Mouse (Mus musculus) bone marrow macrophage, adult 2 months (primary cell): Measurements from ENCODE around the gene Sapcd2. TPM values are rescaled to one million over a fixed set of nuclear protein-coding genes. Genes with fewer than 3 reads are reported as not detected.

Experiments
- H3K27ac ChIP-seq: 2 replicates; pipeline ENCODE4 v1.5.1; 2012; ENCODE audit warnings: low read depth, low read length; ENCODE audit not compliant: insufficient read depth
- H3K4me1 ChIP-seq: 2 replicates; pipeline ENCODE4 v1.6.1; 2012; ENCODE audit warnings: low read length; ENCODE audit not compliant: control insufficient read depth, insufficient read depth
- H3K4me3 ChIP-seq: 2 replicates; pipeline ENCODE4 v1.5.1; 2012; ENCODE audit warnings: mild to moderate bottlenecking, low read length, moderate library complexity; ENCODE audit not compliant: insufficient read depth
- CTCF ChIP-seq: IDR thresholded peaks from 2 replicates; pipeline ENCODE4 v1.5.1; 2012; ENCODE audit warnings: low read depth, mild to moderate bottlenecking, low read length, moderate library complexity
- POLR2A ChIP-seq: IDR thresholded peaks from 2 replicates; pipeline ENCODE4 v1.6.1; 2012; ENCODE audit warnings: mild to moderate bottlenecking, low read depth, low read length, borderline replicate concordance
- polyA plus RNA-seq: library from polyadenylated mRNA; stranded (reverse); fragments of >200 nt; gene quantifications from 2 replicates; pipeline ENCODE4 v1.2.4, GENCODE M21; 2012; ENCODE audit not compliant: missing spikeins, insufficient read depth, insufficient read length

Sapcd2 gene
- polyA plus RNA-seq, 1 experiment: 7.2 TPM

DNA sequence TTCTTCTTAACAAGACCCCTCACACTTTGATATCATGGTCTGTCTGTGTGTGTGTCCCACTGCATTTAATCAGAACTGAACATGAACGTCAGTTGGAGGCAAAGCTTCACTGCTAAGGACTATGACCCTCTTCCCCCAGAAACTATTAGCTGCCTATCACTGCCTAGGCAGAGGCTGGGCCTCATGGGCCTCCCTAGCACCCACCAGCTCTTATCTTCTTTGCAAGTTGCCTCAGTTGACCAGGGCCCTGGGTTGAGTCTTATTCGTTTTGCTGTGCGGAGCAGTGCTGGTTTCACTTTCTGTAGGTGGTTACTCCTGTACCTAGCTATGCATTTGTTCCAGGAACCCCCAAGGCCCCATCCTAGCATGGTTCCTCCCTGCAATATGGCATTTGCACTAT is 2.1 kb upstream of the Sapcd2 start:
- Histone ChIP-seq H3K4me3 (no peak overlapping the region), H3K27ac (no peak overlapping the region), H3K4me1 (peaks cover 12% of the 10 kb centered on the region)
- no peak for TF ChIP-seq CTCF
- no peak for TF ChIP-seq POLR2A

DNA sequence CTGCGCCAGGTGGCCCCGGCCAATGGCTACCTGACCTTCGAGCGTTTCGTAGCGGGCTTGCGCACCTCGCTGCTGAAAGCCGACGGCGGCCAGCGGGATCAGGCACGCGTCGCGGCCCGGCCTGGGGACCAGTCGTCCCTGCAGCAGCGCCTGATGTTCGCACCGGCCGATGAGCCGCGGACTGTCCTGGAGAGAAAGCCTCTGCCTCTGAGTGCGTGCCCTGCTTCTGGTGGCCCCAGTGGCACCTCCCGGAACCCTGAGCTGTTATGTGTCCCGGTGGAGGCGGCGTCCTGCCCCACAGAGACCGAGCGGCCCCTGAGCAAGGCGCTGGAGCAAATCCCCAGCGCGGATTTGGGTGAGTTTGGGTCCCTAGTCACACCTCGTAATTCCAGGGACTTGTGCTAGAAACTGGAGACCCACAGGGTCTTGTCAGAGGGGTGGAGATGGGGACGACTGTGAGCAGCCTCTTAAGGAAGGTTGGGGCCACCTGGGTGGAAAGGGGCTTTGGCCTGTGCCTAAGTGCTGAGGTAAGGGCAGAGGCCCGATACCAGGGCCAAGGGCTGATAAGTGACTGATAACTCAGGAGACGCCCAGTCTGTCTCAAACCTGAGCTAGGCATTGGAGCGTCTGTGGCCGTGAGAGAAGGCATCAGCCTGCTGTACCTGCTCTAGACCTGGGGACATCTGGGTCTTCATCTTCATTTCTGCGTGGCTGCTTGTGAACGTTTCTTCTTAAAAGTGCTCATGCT is 697 bp downstream of the Sapcd2 start:
- Histone ChIP-seq H3K27ac (no peak overlapping the region), H3K4me3 (peak overlapping the region; percentile 77), H3K4me1 (peaks cover 3% of the 10 kb centered on the region)
- TF ChIP-seq POLR2A (no peak), CTCF (no peak)

DNA sequence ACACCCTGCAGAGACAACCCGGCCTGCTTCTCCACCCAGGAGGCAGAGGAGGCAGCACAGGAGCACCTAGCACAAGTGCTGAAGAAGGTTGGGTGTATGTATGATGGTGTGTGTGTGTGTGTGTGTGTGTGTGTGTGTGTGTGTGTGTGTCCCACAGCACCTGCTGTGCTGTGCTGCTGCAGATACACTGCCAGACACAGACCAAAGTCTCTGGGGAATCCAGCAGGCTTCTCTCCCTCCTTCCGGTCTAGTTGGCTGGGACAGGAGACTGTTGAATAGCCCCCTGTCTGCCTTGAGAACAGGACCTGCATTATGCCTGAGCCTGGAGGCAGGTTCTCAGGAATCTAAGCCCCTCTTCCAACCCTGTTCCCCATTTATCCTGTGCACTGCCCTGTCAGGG is 1.3 kb downstream of the Sapcd2 start:
- no peak overlapping the region for H3K27ac ChIP-seq
- peaks cover 3% of the 10 kb centered on the region for H3K4me1 ChIP-seq
- no peak for TF ChIP-seq CTCF
- peak overlapping the region; percentile 77 for H3K4me3 ChIP-seq

DNA sequence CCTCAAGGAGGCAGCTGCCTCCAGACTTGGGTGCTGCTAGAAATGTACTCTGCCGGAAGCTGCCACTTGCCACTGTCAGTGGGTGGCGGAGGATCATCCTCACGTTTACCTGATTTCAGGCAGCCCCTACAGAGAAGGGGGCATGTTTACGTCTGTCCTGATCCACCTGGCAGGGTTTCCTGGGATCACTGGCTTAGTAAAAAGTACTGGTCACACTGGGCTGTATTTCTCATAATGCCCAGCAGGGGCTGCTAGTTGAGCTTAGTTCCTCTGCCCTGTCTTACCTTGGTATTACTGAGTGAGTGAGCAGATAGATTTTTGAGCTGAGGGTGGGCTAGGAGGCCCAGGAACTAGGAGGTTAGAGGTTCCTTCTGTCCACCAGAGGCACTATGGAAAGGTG is 4.5 kb downstream of the Sapcd2 start:
- TF ChIP-seq CTCF: peak; percentile 44; the same call in 1 of the 2 replicates
- TF ChIP-seq POLR2A: no peak
- Histone ChIP-seq H3K4me3 (no peak overlapping the region), H3K27ac (no peak overlapping the region), H3K4me1 (peaks cover 2% of the 10 kb centered on the region)

DNA sequence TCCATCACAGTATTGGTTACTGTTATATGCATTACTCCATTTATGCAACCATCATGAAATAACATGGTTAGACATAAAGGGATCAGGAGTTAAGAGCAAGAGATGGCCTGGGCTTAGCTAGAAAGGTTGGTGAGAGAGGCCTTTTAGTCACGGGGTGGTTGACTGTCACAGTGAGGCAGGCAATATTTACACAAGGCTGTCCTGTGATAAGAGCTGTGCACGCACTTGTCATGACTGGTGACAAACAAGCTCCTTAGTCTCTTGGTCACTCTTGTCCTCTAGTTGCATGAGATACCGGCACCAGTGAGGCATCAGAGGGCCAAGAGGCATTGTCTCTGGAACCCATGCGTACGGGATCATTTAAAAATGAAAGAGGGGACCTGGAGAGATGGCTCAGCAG is 12.4 kb downstream of the Sapcd2 start:
- Histone ChIP-seq H3K4me3 (no peak overlapping the region), H3K4me1 (peaks cover 5% of the 10 kb centered on the region), H3K27ac (no peak overlapping the region)
- TF ChIP-seq CTCF: no peak
- no peak for TF ChIP-seq POLR2A

DNA sequence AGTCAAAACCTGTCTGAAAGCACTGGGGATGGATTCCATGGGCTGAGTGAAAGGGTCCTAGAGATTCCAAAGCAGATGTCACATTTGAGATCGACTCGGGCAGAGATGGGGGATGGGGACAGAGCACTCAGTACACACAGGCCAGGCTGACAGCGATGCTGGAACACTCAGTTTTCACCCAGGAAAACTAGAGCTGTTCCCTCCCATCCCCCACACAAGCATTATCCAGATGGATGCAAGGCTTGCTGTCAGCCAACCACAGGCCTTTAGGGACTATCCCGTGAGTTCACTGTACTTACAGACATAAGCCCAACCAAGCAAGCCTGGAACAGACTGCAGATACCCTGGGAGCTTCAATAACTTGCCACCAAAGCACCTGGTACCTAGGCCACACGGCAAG is 19.1 kb downstream of the Sapcd2 start:
- Histone ChIP-seq H3K4me3 (no peak overlapping the region), H3K4me1 (no peaks in the 10 kb centered on the region; the same call in 1 of the 2 replicates), H3K27ac (no peak overlapping the region)
- TF ChIP-seq CTCF (no peak), POLR2A (no peak)

DNA sequence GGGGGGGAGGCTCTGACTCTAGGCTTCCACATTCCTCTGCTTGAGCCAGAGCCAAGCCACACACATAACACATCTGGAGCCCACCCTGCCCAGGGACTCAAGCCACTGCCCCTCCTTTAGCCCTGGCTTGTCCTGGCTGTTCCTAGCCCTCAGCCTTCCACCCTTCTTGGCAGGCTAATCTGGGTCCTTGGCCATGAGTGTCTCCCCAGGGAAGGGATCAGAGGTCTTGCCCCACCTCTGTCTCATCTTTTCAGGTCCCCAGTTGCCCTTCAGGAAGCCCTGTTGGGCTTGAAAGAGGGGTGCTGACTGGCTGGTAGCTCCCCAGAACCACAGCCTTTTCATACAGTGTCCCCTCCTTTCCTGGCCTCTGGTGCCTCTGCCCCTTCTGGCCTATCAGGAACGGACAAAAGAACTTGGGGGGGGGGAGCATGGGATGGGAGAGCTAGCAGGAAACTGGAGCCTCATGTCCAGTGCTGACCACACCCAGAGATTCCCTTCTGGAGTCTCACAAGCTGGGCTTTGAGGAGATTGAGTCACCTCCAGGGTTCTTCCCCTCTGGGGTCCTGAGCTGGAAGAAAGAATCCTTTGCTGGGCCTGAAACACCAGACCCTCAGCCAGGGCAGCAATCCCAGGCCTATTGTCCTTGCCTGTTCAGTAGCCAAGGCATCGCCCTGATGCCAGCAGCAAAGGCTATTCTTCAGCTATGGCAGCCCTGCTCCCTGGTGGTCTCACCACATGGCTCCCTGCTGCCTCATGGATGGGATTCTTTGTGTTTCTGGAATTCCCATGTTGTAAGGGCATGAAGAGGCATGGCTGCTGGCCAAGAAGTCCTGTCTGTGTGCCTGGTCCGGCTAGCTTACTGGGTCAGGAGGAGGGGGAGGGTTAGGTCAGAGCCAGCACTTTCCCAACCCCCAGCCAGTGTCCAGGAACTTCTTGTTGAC is 22.4 kb downstream of the Sapcd2 start:
- no peak overlapping the region for H3K4me3 ChIP-seq
- TF ChIP-seq CTCF (no peak), POLR2A (no peak)
- H3K4me1 ChIP-seq: no peaks in the 10 kb centered on the region
- H3K27ac ChIP-seq: no peak overlapping the region

DNA sequence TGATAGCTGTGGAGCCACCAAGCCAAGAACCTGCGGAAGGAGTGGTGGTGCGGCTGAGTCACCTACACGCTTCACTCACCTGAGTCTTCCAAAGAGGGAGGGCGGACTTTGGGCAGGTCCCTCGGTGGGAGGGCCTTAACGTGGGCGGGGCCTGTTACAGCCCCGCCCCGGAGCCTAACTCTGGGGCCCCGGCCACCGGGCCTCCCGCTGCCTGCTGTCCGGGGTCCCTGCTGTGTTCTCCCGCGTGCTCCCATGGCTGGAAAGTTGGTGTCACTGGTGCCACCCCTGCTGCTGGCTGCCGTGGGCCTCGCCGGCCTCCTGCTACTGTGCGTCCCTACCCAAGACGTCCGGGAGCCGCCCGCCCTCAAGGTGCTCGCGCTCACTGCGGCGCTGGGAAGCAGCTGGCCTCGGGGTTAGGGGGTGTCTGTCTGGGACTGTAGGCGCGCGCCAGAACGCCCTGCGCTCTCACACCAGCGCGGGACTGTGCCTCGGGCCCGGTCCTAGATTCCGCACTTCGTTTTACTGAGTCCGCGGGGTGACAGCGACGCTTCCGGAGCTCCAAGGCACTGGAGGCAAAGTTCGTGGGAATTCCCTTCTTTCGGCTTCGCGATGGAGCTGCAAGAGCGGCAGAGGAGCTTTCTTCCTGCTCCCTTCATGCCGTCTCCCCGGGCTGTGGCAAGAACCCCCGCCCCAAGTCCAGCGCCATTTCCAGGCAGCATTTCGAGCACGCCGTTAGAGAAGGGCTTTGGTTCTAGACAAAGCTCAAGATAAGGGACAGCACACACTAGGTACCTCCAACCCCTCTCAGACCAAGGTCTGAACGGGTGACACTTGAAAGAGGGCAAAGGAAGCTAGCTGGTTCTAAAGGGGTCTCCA is 23.8 kb downstream of the Sapcd2 start, which contains the start of gene Entpd2:
TSS of gene Entpd2 (plus strand) at position 154 of the 876 bp plus-strand sequence.
- TF ChIP-seq POLR2A: no peak
- TF ChIP-seq CTCF: no peak
- Histone ChIP-seq H3K4me3 (peak within 1 kb of the TSS; percentile 51), H3K4me1 (no peaks in the 10 kb centered on the region)

DNA sequence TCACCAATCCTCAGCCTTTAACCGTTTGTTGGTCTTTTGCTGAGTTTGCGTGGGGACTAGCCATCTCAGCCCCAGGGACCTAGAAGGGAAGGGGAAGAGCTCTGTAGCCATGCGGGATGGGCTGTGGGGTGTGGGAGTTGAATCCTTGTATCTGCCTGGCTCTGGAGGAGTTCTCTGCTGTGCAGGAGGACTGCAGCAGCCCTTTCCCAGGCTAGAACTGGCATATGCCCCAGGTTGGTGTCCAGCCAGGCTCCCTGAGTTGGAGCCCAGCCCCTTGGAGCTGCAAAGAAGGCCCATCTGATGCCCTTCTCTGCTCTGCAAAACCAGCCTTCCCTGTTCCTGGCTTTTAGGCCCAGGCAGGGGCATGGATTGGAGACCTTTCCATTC is 24.5 kb downstream of the Sapcd2 start:
- Histone ChIP-seq H3K27ac (no peak overlapping the region), H3K4me3 (no peak overlapping the region), H3K4me1 (no peaks in the 10 kb centered on the region)
- TF ChIP-seq POLR2A: no peak
- TF ChIP-seq CTCF: no peak

More for the DNA sequence above, 23.8 kb downstream of the Sapcd2 start, which contains the start of gene Entpd2:
- H3K27ac ChIP-seq: no peak within 1 kb of the TSS

DNA sequence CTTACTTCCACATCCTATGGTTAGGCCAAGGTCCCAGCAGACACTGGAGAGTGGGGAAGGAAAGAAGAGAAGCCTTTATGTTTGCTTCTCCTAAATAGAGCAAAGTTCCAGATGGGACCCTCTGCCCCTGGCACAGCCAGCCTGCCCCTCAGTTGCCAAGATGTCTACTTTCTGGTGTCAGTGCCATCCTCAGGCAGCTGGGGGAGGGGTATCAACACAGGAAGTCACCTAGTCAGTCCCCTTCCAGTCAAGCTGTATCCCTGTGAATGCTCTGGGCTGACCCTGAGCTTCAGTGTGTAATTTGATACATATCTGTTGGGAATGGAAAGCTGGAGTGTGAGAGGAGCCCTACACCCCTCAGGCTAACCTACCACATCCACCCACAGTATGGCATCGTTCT is 24.9 kb downstream of the Sapcd2 start:
- TF ChIP-seq POLR2A (no peak), CTCF (no peak)
- Histone ChIP-seq H3K4me3 (no peak overlapping the region), H3K27ac (no peak overlapping the region), H3K4me1 (no peaks in the 10 kb centered on the region)
